Mouse (Mus musculus): ENCODE results near the gene Crp. TPM values are rescaled to one million over a fixed set of nuclear protein-coding genes. Genes with fewer than 3 reads are reported as not detected.

The Crp gene
- total RNA-seq (2023) = not detected

DNA sequence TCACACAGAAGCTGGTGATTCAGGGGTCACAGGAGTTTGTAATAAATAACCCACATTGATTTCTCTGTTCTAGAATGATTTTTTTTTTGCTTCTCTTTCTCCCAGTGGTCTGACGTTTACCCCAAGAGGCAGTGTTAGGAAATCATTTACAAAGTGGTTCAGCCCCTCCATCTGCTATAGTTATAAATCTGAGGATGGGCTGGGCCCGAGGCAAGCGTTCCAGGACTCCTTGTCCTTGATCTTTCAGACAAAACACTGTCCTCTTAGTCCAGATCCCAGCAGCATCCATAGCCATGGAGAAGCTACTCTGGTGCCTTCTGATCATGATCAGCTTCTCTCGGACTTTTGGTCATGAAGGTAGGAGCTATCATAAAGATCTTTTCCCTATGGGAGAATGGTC, at the start of gene Crp:
Crp (plus strand) TSS at position 212 of the 400 bp plus-strand sequence.

Other genes starting within 250 kb of the Crp start
- gene Slamf9, start 222.7 kb upstream of the Crp start, total RNA-seq (2023) = 1 to 10 TPM; 2.1 to 4.4 TPM
- 10 to 100 TPM; 10.7 to 11.0 TPM for gene Igsf9, start 216.3 kb upstream of the Crp start, total RNA-seq (2023)
- 100 to 1,000 TPM; 108 to 129 TPM for gene Tagln2, start 198.0 kb upstream of the Crp start, total RNA-seq (2023)
- gene Cfap45, start 177.3 kb upstream of the Crp start, total RNA-seq (2023) = 1 to 10 TPM; 1.2 to 1.6 TPM
- gene Vsig8, start 142.1 kb upstream of the Crp start, total RNA-seq (2023) = not detected
- not detected for gene Slamf8, start 107.5 kb upstream of the Crp start, total RNA-seq (2023)
- gene Fcrl6, start 95.5 kb upstream of the Crp start, total RNA-seq (2023) = not detected
- under 1 TPM; 0.53 to 0.64 TPM for gene Dusp23, start 65.1 kb upstream of the Crp start, total RNA-seq (2023)
- gene Apcs, start 197.0 kb downstream of the Crp start, total RNA-seq (2023) = not detected